Mouse (Mus musculus): ENCODE measurements at regions not wholly inside any gene's neighbourhood (a gene's known extent, or its start where the extent isn't known, plus 50 kb on each side); places are given as distances from the start of the nearest gene placed in this dataset.

- 67% methylated on average over 8 of the region's 8 CpGs for WGBS (ENCODE audit: insufficient replicate concordance)
- H3K27me3 ChIP-seq = no peaks in the 10 kb centered on the region
- H3K9me3 ChIP-seq (replicated peaks) = no peaks in the 10 kb centered on the region
- H3K4me2 ChIP-seq = no peak overlapping the region
- H3K4me1 ChIP-seq (replicated peaks) = no peaks in the 10 kb centered on the region
- no peak overlapping the region for H3K9ac ChIP-seq
- no peak overlapping the region for H3K27ac ChIP-seq (replicated peaks)
- no peak for ATAC-seq (ENCODE audit: insufficient read depth)
- H3K36me3 ChIP-seq (replicated peaks) = no peaks in the 10 kb centered on the region
- H3K4me3 ChIP-seq (replicated peaks) = no peak overlapping the region
Measured at GRCm38 (mm10) chr2:148175251-148175927, 128.6 kb upstream of the Foxa2 start.

- no peaks in the 10 kb centered on the region for H3K36me3 ChIP-seq (replicated peaks)
- no peak for ATAC-seq (ENCODE audit: insufficient read depth)
- WGBS (ENCODE audit: insufficient replicate concordance) = 73% methylated on average over 2 of the region's 2 CpGs
Measured at GRCm38 (mm10) chr2:148180245-148180644, 133.5 kb upstream of the Foxa2 start.

GRCm38 (mm10) chr2:148181518-148181917 is 134.7 kb upstream of the Foxa2 start:
- H3K9me3 ChIP-seq (replicated peaks) = no peaks in the 10 kb centered on the region
- H3K4me3 ChIP-seq (replicated peaks) = no peak overlapping the region
- H3K9ac ChIP-seq = no peak overlapping the region
- ATAC-seq (ENCODE audit: insufficient read depth) = no peak
- H3K27me3 ChIP-seq = no peaks in the 10 kb centered on the region
- no peaks in the 10 kb centered on the region for H3K4me1 ChIP-seq (replicated peaks)
- no peak overlapping the region for H3K4me2 ChIP-seq
- WGBS (ENCODE audit: insufficient replicate concordance) = 61% methylated on average over 2 of the region's 2 CpGs
- H3K36me3 ChIP-seq (replicated peaks) = no peaks in the 10 kb centered on the region
- no peak overlapping the region for H3K27ac ChIP-seq (replicated peaks)

More at GRCm38 (mm10) chr2:148180245-148180644, 133.5 kb upstream of the Foxa2 start:
- Histone ChIP-seq H3K4me3 (replicated peaks) (no peak overlapping the region), H3K9ac (no peak overlapping the region), H3K27me3 (no peaks in the 10 kb centered on the region), H3K9me3 (replicated peaks) (no peaks in the 10 kb centered on the region), H3K4me1 (replicated peaks) (no peaks in the 10 kb centered on the region), H3K4me2 (no peak overlapping the region), H3K27ac (replicated peaks) (no peak overlapping the region)

- no peaks in the 10 kb centered on the region for H3K4me1 ChIP-seq (replicated peaks)
- 67% methylated on average over 3 of the region's 3 CpGs for WGBS (ENCODE audit: insufficient replicate concordance)
- H3K36me3 ChIP-seq (replicated peaks) = no peaks in the 10 kb centered on the region
- H3K27me3 ChIP-seq = no peaks in the 10 kb centered on the region
- H3K4me3 ChIP-seq (replicated peaks) = no peak overlapping the region
- no peak for ATAC-seq (ENCODE audit: insufficient read depth)
- H3K9me3 ChIP-seq (replicated peaks) = no peaks in the 10 kb centered on the region
- no peak overlapping the region for H3K27ac ChIP-seq (replicated peaks)
- H3K4me2 ChIP-seq = no peak overlapping the region
- H3K9ac ChIP-seq = no peak overlapping the region
Measured at GRCm38 (mm10) chr2:148182492-148183052, 135.8 kb upstream of the Foxa2 start.

GRCm38 (mm10) chr2:148184801-148185212 is 138.0 kb upstream of the Foxa2 start:
- Histone ChIP-seq H3K27me3 (no peaks in the 10 kb centered on the region), H3K9me3 (replicated peaks) (no peaks in the 10 kb centered on the region), H3K27ac (replicated peaks) (no peak overlapping the region), H3K4me3 (replicated peaks) (no peak overlapping the region), H3K9ac (no peak overlapping the region), H3K36me3 (replicated peaks) (no peaks in the 10 kb centered on the region), H3K4me2 (no peak overlapping the region), H3K4me1 (replicated peaks) (no peaks in the 10 kb centered on the region)
- WGBS (ENCODE audit: insufficient replicate concordance) = 27% methylated on average over 5 of the region's 5 CpGs
- ATAC-seq (ENCODE audit: insufficient read depth) = no peak

GRCm38 (mm10) chr2:148186363-148186991 is 139.7 kb upstream of the Foxa2 start:
- ATAC-seq (ENCODE audit: insufficient read depth) = no peak
- H3K4me1 ChIP-seq (replicated peaks) = no peaks in the 10 kb centered on the region
- no peak overlapping the region for H3K9ac ChIP-seq
- H3K27ac ChIP-seq (replicated peaks) = no peak overlapping the region
- H3K27me3 ChIP-seq = no peaks in the 10 kb centered on the region
- no peak overlapping the region for H3K4me3 ChIP-seq (replicated peaks)
- no peaks in the 10 kb centered on the region for H3K9me3 ChIP-seq (replicated peaks)
- 53% methylated on average over 7 of the region's 7 CpGs for WGBS (ENCODE audit: insufficient replicate concordance)
- no peaks in the 10 kb centered on the region for H3K36me3 ChIP-seq (replicated peaks)
- no peak overlapping the region for H3K4me2 ChIP-seq

GRCm38 (mm10) chr2:148188865-148189264 is 142.1 kb upstream of the Foxa2 start:
- Histone ChIP-seq H3K27ac (replicated peaks) (no peak overlapping the region), H3K4me1 (replicated peaks) (no peaks in the 10 kb centered on the region), H3K27me3 (no peaks in the 10 kb centered on the region), H3K36me3 (replicated peaks) (no peaks in the 10 kb centered on the region), H3K4me2 (no peak overlapping the region), H3K4me3 (replicated peaks) (no peak overlapping the region), H3K9ac (no peak overlapping the region), H3K9me3 (replicated peaks) (no peaks in the 10 kb centered on the region)
- no peak for ATAC-seq (ENCODE audit: insufficient read depth)
- 39% methylated on average over 2 of the region's 2 CpGs for WGBS (ENCODE audit: insufficient replicate concordance)

GRCm38 (mm10) chr2:148189287-148189686 is 142.5 kb upstream of the Foxa2 start:
- Histone ChIP-seq H3K27me3 (no peaks in the 10 kb centered on the region), H3K9me3 (replicated peaks) (no peaks in the 10 kb centered on the region), H3K4me2 (no peak overlapping the region), H3K36me3 (replicated peaks) (no peaks in the 10 kb centered on the region), H3K4me3 (replicated peaks) (no peak overlapping the region), H3K27ac (replicated peaks) (no peak overlapping the region), H3K4me1 (replicated peaks) (no peaks in the 10 kb centered on the region), H3K9ac (no peak overlapping the region)
- WGBS (ENCODE audit: insufficient replicate concordance) = 49% methylated on average over 5 of the region's 5 CpGs
- no peak for ATAC-seq (ENCODE audit: insufficient read depth)

- Histone ChIP-seq H3K27ac (replicated peaks) (no peak overlapping the region), H3K4me2 (no peak overlapping the region), H3K4me3 (replicated peaks) (no peak overlapping the region), H3K36me3 (replicated peaks) (no peaks in the 10 kb centered on the region), H3K27me3 (no peaks in the 10 kb centered on the region), H3K9me3 (replicated peaks) (no peaks in the 10 kb centered on the region), H3K9ac (no peak overlapping the region), H3K4me1 (replicated peaks) (no peaks in the 10 kb centered on the region)
- 51% methylated on average over 4 of the region's 4 CpGs for WGBS (ENCODE audit: insufficient replicate concordance)
- ATAC-seq (ENCODE audit: insufficient read depth) = no peak
Measured at GRCm38 (mm10) chr2:148192946-148193345, 146.2 kb upstream of the Foxa2 start.

- H3K9ac ChIP-seq = no peak overlapping the region
- ATAC-seq (ENCODE audit: insufficient read depth) = no peak
- no peaks in the 10 kb centered on the region for H3K4me1 ChIP-seq (replicated peaks)
- H3K4me2 ChIP-seq = no peak overlapping the region
- H3K36me3 ChIP-seq (replicated peaks) = no peaks in the 10 kb centered on the region
- WGBS (ENCODE audit: insufficient replicate concordance) = 69% methylated on average over 7 of the region's 7 CpGs
- no peak overlapping the region for H3K4me3 ChIP-seq (replicated peaks)
- H3K9me3 ChIP-seq (replicated peaks) = no peaks in the 10 kb centered on the region
- H3K27me3 ChIP-seq = no peaks in the 10 kb centered on the region
- H3K27ac ChIP-seq (replicated peaks) = no peak overlapping the region
Measured at GRCm38 (mm10) chr2:148197375-148198015, 150.7 kb upstream of the Foxa2 start.

GRCm38 (mm10) chr2:148206633-148207032 is 159.9 kb upstream of the Foxa2 start:
- Histone ChIP-seq H3K4me2 (no peak overlapping the region), H3K27ac (replicated peaks) (no peak overlapping the region), H3K27me3 (no peaks in the 10 kb centered on the region), H3K4me3 (replicated peaks) (no peak overlapping the region), H3K9me3 (replicated peaks) (no peaks in the 10 kb centered on the region), H3K9ac (no peak overlapping the region), H3K4me1 (replicated peaks) (no peaks in the 10 kb centered on the region), H3K36me3 (replicated peaks) (no peaks in the 10 kb centered on the region)
- ATAC-seq (ENCODE audit: insufficient read depth) = no peak
- WGBS (ENCODE audit: insufficient replicate concordance) = 18% methylated on average over 1 of the region's 1 CpGs
